ENCODE assay signal across 8 mouse cellular contexts in the genomic region with DNA sequence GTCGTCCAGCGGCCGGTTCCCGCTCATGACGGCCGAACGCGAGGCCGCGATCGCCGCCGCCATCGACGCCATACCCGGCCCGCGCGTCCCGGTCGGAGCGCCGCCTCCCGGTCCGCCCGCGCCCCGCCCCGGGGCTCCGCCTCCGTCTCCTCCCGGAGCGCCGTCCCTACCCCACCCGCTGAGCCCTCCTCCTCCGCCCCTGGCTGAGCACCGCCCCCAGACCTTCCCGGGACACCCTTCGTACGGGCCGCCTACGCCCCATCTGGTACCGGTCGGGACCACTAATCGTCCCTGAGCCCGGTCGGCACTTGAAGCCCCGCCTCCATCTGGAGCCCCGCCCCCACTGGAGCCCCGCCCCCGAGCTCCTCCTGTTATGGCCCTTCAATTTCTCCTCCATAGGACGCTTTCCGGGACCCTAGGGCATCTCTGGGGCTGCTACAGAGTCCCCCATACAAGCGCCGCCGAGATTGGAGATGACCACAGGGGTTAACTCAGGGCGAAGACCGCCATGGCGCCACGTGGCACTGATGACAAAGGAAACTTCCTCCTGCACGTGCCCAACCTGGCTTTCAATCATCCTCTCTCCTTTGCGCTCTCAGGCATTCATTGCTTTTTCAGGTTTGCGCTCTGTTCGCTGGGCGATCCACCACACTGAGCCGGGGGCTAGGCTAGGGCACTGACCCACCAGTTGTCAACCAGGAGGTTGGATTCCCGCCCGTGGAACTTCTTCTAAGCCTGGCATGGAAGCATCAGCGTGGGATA. TPM values are rescaled to one million over a fixed set of nuclear protein-coding genes. Genes with fewer than 3 reads are reported as not detected.
DNase-seq lines count a peak whose midpoint lies in the region; ATAC-seq and TF ChIP-seq lines count a peak whose summit lies in the region.

TSS of gene 2310022B05Rik (minus strand) at position 258 of the 762 bp plus-strand sequence.

- 2% methylated on average over 63 of the region's 69 CpGs for WGBS in cerebellum, adult 2 months
- 1% methylated on average over 52 of the region's 69 CpGs for WGBS in forebrain, postnatal 0 days
- 3% methylated on average over 65 of the region's 69 CpGs for WGBS in lung, adult 2 months
- under 1% methylated on average over 64 of the region's 69 CpGs for WGBS in neural tube, embryonic 15.5 days

- intact Hi-C loops in heart, postnatal 36 days (cut with DNase I), result loop anchor here (2.0 kb wide), 2 partner anchors 18 to 30 kb away; no protein-coding TSS in a partner anchor

- H3K9me3 ChIP-seq in forebrain, postnatal 0 days (ENCODE audit: low read length), result no peaks in the 10 kb centered on the region
- H3K9me3 ChIP-seq in neural tube, embryonic 15.5 days (replicated peaks), result no peaks in the 10 kb centered on the region

- DNase-seq in MEL-GATA-1-ER (ENCODE audit: extremely low read depth, low read depth), result peak; percentile 30
- peak; percentile 71 to 78 for DNase-seq in cerebellum, adult 2 months
- DNase-seq in forebrain, postnatal 0 days, result peak; percentile 86
- peak; percentile 88 to 90 for DNase-seq in heart, postnatal 36 days
- peak; percentile 82 to 86 for DNase-seq in layer of hippocampus, adult 2 months (ENCODE audit: low spot score in 2 of 2)
- DNase-seq in lung, adult 2 months, result peak; percentile 88
- peak; percentile 92 for DNase-seq in testis, postnatal 10 days (ENCODE audit: low spot score)

- no peaks in the 10 kb centered on the region for H3K36me3 ChIP-seq in forebrain, postnatal 0 days (ENCODE audit: insufficient read depth)
- H3K36me3 ChIP-seq in neural tube, embryonic 15.5 days, result no peaks in the 10 kb centered on the region

- TF ChIP-seq POLR2A in cerebellum, adult 2 months (IDR thresholded peaks at IDR 0.05; ENCODE audit: borderline replicate concordance, insufficient read depth, low read length), result 0 out of 2 replicates have a peak, but pooled peaks have one; percentile 29
- peak; percentile 69; the same call in 1 of the 2 replicates for TF ChIP-seq POLR2A in lung, adult 2 months (IDR thresholded peaks at IDR 0.05; ENCODE audit: borderline replicate concordance, extremely low read depth, low read depth, low read length)

- H3K4me1 ChIP-seq in cerebellum, adult 2 months (ENCODE audit: control insufficient read depth, insufficient read depth, low read length), result peaks cover 3% of the 10 kb centered on the region; the same call in 1 of the 2 replicates
- peaks cover 35% of the 10 kb centered on the region for H3K4me1 ChIP-seq in forebrain, postnatal 0 days (ENCODE audit: insufficient read depth)
- peaks cover 3% of the 10 kb centered on the region; the same call in 1 of the 2 replicates for H3K4me1 ChIP-seq in lung, adult 2 months (ENCODE audit: control insufficient read depth, insufficient read depth, low read length)
- peaks cover 51% of the 10 kb centered on the region for H3K4me1 ChIP-seq in neural tube, embryonic 15.5 days

- H3K9ac ChIP-seq in forebrain, postnatal 0 days, result peak within 1 kb of the TSS; percentile 84
- H3K9ac ChIP-seq in neural tube, embryonic 15.5 days (replicated peaks), result peak within 1 kb of the TSS; percentile 82

- peak within 1 kb of the TSS; percentile 33; the same call in 1 of the 2 replicates for H3K27ac ChIP-seq in cerebellum, adult 2 months (ENCODE audit: insufficient read depth, low read length)
- peak within 1 kb of the TSS; percentile 95 for H3K27ac ChIP-seq in forebrain, postnatal 0 days (ENCODE audit: low read depth, low read length)
- H3K27ac ChIP-seq in layer of hippocampus, adult 2 months, result peak within 1 kb of the TSS; percentile 90
- H3K27ac ChIP-seq in neural tube, embryonic 15.5 days (replicated peaks), result peak within 1 kb of the TSS; percentile 91

- peak within 1 kb of the TSS; percentile 62 for H3K4me3 ChIP-seq in cerebellum, adult 2 months (replicated peaks; ENCODE audit: insufficient read depth, low read depth, low read length)
- peak within 1 kb of the TSS; percentile 86 for H3K4me3 ChIP-seq in forebrain, postnatal 0 days (ENCODE audit: low read depth, low read length)
- peak within 1 kb of the TSS; percentile 86 for H3K4me3 ChIP-seq in layer of hippocampus, adult 2 months
- peak within 1 kb of the TSS; percentile 79 for H3K4me3 ChIP-seq in lung, adult 2 months (replicated peaks; ENCODE audit: extremely low read depth, low read depth, low read length)
- H3K4me3 ChIP-seq in neural tube, embryonic 15.5 days (replicated peaks), result peak within 1 kb of the TSS; percentile 82

- no peaks in the 10 kb centered on the region for H3K27me3 ChIP-seq in cerebellum, adult 2 months (ENCODE audit: control insufficient read depth, insufficient read depth, low read length)
- no peaks in the 10 kb centered on the region for H3K27me3 ChIP-seq in forebrain, postnatal 0 days (ENCODE audit: insufficient read depth, low read length)
- H3K27me3 ChIP-seq in neural tube, embryonic 15.5 days (replicated peaks), result no peaks in the 10 kb centered on the region

- no peak for TF ChIP-seq CTCF in cerebellum, adult 2 months (IDR thresholded peaks at IDR 0.05; ENCODE audit: borderline replicate concordance, insufficient read depth, low read depth, low read length)
- TF ChIP-seq CTCF in forebrain, postnatal 0 days (IDR thresholded peaks at IDR 0.05; ENCODE audit: low read depth), result peak; percentile 29; the same call in 1 of the 2 replicates
- peak; percentile 42 for TF ChIP-seq CTCF in layer of hippocampus, adult 2 months (conservative IDR thresholded peaks at IDR 0.05)
- no peak for TF ChIP-seq CTCF in lung, adult 2 months (IDR thresholded peaks at IDR 0.05; ENCODE audit: insufficient read depth, low read length)

- peak; percentile 88 for ATAC-seq in forebrain, postnatal 0 days
- ATAC-seq in neural tube, embryonic 15.5 days (ENCODE audit: low FRiP score), result peak; percentile 89

- peak within 1 kb of the TSS; percentile 77 for H3K4me2 ChIP-seq in forebrain, postnatal 0 days (ENCODE audit: low read depth)
- peak within 1 kb of the TSS; percentile 75 for H3K4me2 ChIP-seq in neural tube, embryonic 15.5 days

RNA-seq across cellular contexts. Expression of gene 2310022B05Rik, which starts in this region (rescaled TPM):
- polyA plus RNA-seq in cerebellum, adult 2 months (2012; rRNA removed), result 63.8 and 67.8 TPM in 2 replicates
- 68.2 and 79.7 TPM in 2 replicates for total RNA-seq in forebrain, postnatal 0 days (2014; rRNA removed)
- polyA plus RNA-seq in forebrain, postnatal 0 days (2015; fragmentation: Nextera tagmentation; extraction: Ambion mirVana), result 35.7 and 37.8 TPM in 2 replicates
- 10 to 100 TPM; 68.7 to 73.6 TPM for total RNA-seq in heart, postnatal 36 days (2021)
- 10 to 100 TPM; 76.5 to 77.4 TPM for total RNA-seq in layer of hippocampus, adult 2 months (2021)
- polyA plus RNA-seq in lung, adult 2 months (2012; rRNA removed), result 63.4 and 85.4 TPM in 2 replicates
- polyA plus RNA-seq in neural tube, embryonic 15.5 days (2015; fragmentation: Nextera tagmentation; extraction: Ambion mirVana), result 15.4 and 16.1 TPM in 2 replicates

Comparison
In these comparisons a context has a peak if more than half of its experiments do, and no peak if none do; other contexts are left out.
1. Peak in every context shown above with its lines: DNase-seq, ATAC-seq, H3K4me3 ChIP-seq and H3K27ac ChIP-seq.
2. DNase-seq: peak in every context shown above with its lines; median percentile 92 in testis, postnatal 10 days; 89 in heart, postnatal 36 days; 88 in lung, adult 2 months; 86 in forebrain, postnatal 0 days; 84 in layer of hippocampus, adult 2 months; 74 in cerebellum, adult 2 months; 30 in MEL-GATA-1-ER.
3. H3K27ac ChIP-seq: peak in every context shown above with its lines; median percentile 95 in forebrain, postnatal 0 days; 91 in neural tube, embryonic 15.5 days; 90 in layer of hippocampus, adult 2 months; 33 in cerebellum, adult 2 months.
4. CTCF ChIP-seq: peak in forebrain, postnatal 0 days (single experiment) and layer of hippocampus, adult 2 months (single experiment); none in cerebellum, adult 2 months (single experiment) and lung, adult 2 months (single experiment).